Mouse (Mus musculus) ES-Bruce4 (cell line): ENCODE measurements around the gene Taar4.

ENCODE experiments used
- CTCF ChIP-seq: IDR thresholded peaks from one replicate; pipeline ENCODE4 v1.8.1; 2011; ENCODE audit warnings: low read depth, low read length
- EP300 ChIP-seq: IDR thresholded peaks from 2 replicates; pipeline ENCODE4 v1.6.1; 2011; ENCODE audit warnings: low read depth, low read length; ENCODE audit not compliant: insufficient read depth
- POLR2A ChIP-seq: IDR thresholded peaks from one replicate; pipeline ENCODE4 v1.8.1; 2011; ENCODE audit warnings: low read length; ENCODE audit not compliant: insufficient read depth

GRCm38 (mm10) chr10:23920056-23920455, 40.2 kb upstream of the Taar4 start, which contains the start of gene Taar1:
- TF ChIP-seq CTCF (no peak), EP300 (no peak), POLR2A (no peak)
